Mouse (Mus musculus) spleen, postnatal 14 days (tissue): ENCODE data around the gene Nol12.

Experiments used
- DNase-seq, 2 experiments: peaks; one replicate each; pipeline ENCODE4 v3.0.0; 2021 to 2022; ENCODE audit warnings: low spot score in 2 of 2

Nol12 gene

DNA sequence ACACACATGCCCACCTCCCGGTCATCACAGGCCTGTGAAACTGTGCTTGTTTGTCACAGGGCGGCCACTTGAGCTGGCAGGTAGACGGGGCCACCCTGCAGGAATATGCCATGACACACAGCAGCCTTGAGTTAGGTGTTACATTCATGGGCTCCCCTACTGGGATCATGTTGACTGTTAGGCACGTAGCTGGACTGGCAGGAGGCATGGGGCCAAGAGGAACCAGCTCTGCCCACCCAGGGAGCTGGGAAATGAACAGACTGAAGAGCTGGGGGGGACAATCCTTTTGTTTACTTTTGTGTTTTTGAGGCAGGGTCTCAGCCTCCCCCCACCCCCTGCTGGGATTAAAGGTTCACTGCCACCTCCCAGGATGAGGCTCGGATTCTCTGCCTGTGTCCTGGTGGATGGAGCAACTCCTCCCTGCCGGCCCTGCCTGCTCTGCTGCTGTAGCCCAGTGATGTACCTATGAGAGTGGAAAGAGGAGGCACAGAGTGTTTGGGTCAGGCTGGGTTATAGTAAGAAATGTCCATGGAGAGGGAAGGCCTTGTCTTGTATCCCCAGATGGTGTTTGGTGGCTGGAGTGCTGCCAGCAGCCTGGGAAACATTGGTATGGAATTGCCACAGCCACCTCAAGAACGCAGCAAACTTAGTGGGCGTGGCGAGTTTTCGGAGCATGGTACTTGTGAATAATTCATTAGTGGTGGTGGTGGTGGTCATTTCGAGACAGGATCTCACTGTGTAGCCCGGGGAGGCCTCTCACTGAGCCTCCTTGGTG, 18.5 kb upstream of the Nol12 start:
- DNase-seq: no peak

GRCm38 (mm10) chr15:78918126-78918525, 16.6 kb upstream of the Nol12 start:
- DNase-seq: no peak

DNA sequence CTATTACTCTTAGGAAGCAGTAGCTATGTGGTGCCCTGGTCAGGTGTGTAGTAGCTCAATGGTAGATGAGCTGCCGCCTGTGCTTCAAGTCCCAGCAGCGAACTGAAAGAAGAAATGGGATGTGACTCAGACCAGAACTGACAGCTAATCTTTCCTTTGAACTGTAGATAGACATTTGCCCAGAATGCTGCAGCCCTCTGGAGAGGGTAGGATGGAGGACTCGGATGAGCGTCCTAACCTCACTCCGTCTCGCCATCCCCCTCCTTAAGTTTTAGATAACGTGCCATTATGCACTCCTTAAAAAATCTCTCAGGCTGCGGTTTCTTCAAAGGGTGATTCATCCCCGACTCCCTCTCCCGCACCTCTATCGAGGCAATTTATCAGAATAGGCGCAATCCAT, 14.8 kb upstream of the Nol12 start:
- DNase-seq: no peak

DNA sequence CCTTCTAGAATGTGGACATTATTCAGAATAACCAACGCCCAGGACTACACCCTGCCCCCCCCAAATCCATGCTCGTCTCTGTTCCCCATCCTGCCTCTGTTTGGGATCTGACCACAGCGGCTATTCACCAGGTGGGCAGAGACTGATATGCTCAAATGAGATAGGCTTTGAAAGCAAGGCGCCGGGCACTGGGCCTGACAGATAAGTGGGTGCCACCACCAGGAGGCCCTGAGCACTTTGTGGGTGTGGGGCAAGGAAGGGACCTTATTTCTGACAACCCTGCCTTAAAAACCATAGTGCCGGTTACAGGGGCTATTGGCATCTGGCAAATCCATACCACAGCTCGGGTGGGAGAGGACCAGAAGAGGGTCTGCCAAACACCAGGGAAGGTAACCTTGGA, 12.0 kb upstream of the Nol12 start:
- DNase-seq: peak in 1 of 2 experiments; percentile 45

- peak; percentile 41 to 44 for DNase-seq
Measured at GRCm38 (mm10) chr15:78923585-78923984, 11.1 kb upstream of the Nol12 start.

DNA sequence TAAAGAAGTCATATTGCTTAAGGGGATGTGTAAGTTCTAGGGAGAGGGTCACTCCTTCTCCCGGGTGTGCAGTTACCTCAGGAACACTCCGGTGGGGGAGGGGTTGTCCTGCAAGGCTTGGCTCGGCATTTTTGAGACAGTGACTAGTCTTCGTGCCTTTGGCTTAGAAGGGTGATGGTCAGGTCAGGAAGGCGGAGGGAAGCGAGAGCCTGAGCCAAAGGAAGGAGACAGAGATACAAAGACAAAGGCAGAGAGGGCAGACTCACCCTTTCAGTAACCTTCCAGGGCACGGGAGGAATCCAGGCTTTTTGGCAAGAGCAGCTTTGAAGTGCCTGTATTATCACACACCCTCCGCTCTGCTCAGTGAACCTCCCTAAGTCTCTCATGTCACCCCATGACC, 9.6 kb upstream of the Nol12 start:
- no peak for DNase-seq

DNA sequence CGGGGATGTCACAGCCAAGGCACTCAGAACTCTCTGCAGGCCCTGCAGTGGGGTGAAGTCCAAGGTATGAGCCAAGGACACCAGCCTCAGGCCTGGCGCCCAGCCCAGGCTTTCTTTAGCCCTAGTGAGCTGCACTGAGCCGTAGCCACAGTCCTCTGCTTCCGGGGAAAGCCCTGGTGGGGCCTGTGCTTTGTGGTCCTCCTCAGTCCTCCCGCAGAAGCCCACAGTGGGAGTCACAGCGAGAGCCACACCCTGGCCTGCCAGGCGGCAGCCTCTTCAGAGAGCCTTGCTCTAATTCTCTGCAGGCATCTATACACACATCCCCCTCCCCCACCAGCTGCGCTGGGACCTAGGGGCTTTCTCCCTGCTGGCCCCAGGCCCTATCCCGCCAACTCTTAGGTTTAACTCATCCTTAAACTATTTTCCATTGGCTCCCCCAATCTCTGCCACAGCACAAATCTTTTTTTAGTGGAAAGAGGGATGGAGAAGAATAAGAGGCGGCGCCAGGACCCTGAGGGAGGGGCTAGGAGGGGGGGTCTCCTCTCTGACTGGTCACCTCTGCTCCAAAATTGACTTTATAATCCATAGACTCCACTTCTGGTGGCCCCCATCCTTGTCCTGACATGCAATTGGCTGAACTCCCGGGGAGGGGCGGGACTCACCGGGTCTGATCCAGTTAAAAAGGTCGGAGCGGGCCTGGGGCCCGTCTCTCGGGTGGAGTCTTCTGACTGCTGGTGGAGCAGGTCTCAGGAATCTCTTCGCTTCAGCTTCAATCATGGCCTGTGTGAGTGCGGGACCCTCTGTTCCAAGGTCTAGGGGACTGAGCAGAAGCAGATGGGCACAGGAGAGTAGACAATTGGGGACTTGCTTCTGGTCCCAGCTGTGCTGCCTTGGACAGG, 8.5 kb upstream of the Nol12 start, which contains the start of gene Lgals1:
Gene Lgals1 (plus strand): TSS at position 705 of the 899 bp plus-strand sequence.
- DNase-seq: peak in 1 of 2 experiments; percentile 49

- no peak for DNase-seq
Measured at GRCm38 (mm10) chr15:78927021-78927787, 7.5 kb upstream of the Nol12 start.

- peak; percentile 53 to 63 for DNase-seq
Measured at GRCm38 (mm10) chr15:78927788-78928457, 6.8 kb upstream of the Nol12 start.

GRCm38 (mm10) chr15:78928539-78928938, 6.2 kb upstream of the Nol12 start:
- DNase-seq: no peak

GRCm38 (mm10) chr15:78930192-78930706, 4.5 kb upstream of the Nol12 start:
- no peak for DNase-seq

DNA sequence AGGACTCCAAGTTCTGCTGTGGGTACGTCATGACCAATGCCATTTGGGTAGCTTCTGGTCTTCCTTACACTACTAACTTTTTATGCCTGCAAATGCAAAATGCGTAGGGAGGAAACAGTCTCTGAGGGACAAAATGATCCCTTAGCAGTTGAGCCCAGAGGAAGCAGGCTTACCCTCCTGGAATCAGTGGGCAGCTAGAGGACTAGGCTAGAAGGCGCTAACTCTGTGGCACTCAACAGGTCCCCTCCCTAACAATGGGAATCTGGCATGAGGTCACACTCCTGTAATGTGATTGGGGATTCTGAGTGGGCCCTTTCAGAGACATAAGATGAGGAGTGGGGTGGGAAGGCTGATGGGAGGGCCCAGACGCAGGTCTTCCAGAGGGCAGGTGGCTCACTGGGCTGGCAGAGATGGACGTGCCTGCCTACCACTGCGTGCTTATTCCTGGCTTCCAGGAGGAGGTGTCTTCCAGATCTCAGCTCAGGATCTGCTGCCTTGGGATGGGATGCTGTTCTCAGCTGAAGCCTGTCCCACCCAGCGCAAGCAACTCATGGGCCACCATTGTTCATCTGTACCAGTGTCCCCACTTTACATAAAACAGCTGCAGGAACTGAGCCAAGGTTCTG, 3.8 kb upstream of the Nol12 start:
- no peak for DNase-seq

DNA sequence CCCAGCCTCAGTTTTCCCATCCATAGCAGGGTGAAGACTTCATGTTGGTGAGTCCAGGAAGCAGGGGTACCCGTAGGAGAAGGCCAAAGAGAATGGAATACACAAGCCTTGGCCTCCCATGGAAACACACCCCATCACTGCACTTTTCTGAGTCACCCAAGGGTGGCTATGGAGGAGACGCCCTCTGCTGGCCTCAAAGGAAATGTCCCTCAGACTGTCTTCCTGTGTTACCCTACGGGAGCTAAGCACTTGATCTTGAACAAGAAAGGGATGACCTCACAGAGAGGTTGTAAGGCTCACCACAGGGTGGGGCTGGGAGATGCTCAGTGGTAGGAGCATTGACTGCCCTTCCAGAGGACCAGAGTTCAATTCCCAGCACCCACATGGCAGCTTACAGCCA, 3.2 kb upstream of the Nol12 start:
- DNase-seq: peak in 1 of 2 experiments; percentile 58

- no peak for DNase-seq
Measured at GRCm38 (mm10) chr15:78936403-78936802, 1.7 kb downstream of the Nol12 start.

DNA sequence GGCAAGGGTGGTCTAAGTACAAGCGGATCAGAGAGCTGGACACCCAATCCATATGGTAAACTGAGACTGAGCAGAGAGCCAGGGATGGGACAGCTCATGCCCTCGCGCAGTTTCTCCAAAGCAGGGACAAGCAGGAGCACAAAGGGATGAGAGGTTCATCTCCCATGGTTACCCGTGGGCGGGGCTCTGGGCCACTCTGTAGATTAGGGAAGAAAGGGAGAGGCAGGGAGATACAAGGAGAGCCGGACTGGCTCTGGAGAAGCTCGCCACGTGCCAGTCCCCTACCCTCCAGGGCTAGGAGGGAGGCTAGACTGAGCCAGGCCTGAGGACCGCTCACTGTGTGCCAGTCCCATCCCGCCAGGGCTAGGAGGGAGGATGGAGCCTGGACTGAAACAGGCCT, 2.6 kb downstream of the Nol12 start:
- DNase-seq: no peak

- DNase-seq: no peak
Measured at GRCm38 (mm10) chr15:78937963-78938362, 3.2 kb downstream of the Nol12 start.

GRCm38 (mm10) chr15:78940325-78940724, 5.6 kb downstream of the Nol12 start:
- DNase-seq: no peak

GRCm38 (mm10) chr15:78942663-78943062, 7.9 kb downstream of the Nol12 start:
- DNase-seq: peak in 1 of 2 experiments; percentile 59

GRCm38 (mm10) chr15:78946232-78946631, 11.5 kb downstream of the Nol12 start:
- DNase-seq: no peak

DNA sequence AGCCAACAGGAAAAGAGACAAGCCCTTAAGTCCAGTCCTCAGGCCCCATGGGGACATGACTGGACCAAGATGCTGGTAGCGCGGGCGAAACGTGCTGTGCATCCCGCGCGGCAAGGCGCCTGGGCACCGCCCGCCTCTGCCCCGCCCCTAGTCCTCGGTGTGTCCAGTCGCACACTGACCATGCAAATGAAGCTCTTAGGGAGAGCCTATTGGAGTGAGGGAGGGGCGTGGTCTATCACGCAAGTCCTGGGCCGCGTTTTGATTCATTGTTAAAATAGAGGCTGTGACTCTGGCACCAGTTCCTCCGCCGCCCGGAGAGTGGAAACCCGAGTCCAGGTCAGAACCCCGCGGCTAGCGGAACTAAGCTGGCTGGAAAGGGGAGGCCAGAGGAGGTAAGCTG, 12.9 kb downstream of the Nol12 start, which contains the start of gene Triobp:
Gene Triobp (plus strand): TSS at position 68 of the 400 bp plus-strand sequence.
- DNase-seq: peak; percentile 44 to 49
